Mouse (Mus musculus): Measurements from ENCODE around the gene Stk33. TPM values are rescaled to one million over a fixed set of nuclear protein-coding genes. Genes with fewer than 3 reads are reported as not detected.

Stk33 gene
- polyA plus RNA-seq, 1 experiment from 2014 or later, result 5.4 TPM

DNA sequence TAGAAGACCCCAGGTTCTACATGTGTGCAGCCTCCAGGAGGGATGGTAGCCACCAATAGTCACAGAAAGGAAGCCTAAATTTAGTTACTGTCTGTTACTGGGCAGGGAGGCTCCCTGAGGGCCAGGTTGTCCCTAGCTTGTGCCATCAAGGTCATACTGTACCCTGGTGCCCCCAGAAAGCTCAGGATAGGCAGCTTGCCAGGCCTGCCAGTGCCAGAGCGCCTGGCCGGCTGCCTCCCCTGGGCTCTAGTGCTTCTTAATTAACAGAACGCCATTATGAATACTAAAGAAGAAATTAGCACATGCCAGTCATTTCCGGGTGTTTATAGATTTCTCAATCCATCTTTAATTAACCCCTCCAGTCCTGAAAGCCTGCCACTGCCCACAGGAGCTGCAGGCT is 169.8 kb downstream of the Stk33 start:
- Histone ChIP-seq H3K4me1 (ENCODE audit: insufficient read depth, low read depth, low read length) (no peaks in the 10 kb centered on the region), H3K36me3 (ENCODE audit: insufficient read depth, low read length) (no peaks in the 10 kb centered on the region), H3K27ac (ENCODE audit: low read length) (no peak overlapping the region), H3K27me3 (replicated peaks; ENCODE audit: insufficient read depth, low read length) (no peaks in the 10 kb centered on the region), H3K4me2 (replicated peaks; ENCODE audit: low read depth, low read length) (no peak overlapping the region), H3K4me3 (ENCODE audit: low read depth, low read length) (no peak overlapping the region), H3K9me3 (ENCODE audit: low read length) (no peaks in the 10 kb centered on the region), H3K9ac (replicated peaks; ENCODE audit: low read depth) (no peak overlapping the region)
- TF ChIP-seq CTCF (IDR thresholded peaks at IDR 0.05) (no peak), EP300 (IDR thresholded peaks at IDR 0.05) (no peak)
- no peak for ATAC-seq
- no peak for DNase-seq (ENCODE audit: low spot score)
- 63% methylated on average over 4 of the region's 4 CpGs for WGBS

DNA sequence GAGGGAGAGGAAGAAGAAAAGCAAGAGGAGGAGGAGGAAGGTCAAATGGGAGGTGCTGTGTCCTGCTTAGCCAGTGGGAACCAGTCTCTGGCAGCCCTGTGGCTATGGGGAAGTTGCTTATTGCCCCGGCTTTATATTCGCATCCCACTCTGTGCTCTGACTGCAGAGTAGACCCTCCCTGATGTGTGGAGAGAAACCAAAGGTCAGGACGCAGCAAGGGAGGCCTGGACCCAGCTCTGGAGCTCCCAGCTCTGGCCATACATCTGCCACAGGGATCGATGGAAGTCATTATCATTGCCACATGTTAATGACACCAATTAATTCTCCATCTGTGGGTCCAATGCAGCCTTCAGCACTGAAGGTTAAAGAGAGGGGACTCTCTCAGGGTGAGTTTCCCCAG is 171.5 kb downstream of the Stk33 start:
- ATAC-seq (no peak), DNase-seq (ENCODE audit: low spot score) (no peak)
- Histone ChIP-seq H3K4me1 (ENCODE audit: insufficient read depth, low read depth, low read length) (no peaks in the 10 kb centered on the region), H3K4me2 (replicated peaks; ENCODE audit: low read depth, low read length) (no peak overlapping the region), H3K27ac (ENCODE audit: low read length) (no peak overlapping the region), H3K9ac (replicated peaks; ENCODE audit: low read depth) (no peak overlapping the region), H3K36me3 (ENCODE audit: insufficient read depth, low read length) (no peaks in the 10 kb centered on the region), H3K9me3 (ENCODE audit: low read length) (no peaks in the 10 kb centered on the region), H3K4me3 (ENCODE audit: low read depth, low read length) (no peak overlapping the region), H3K27me3 (replicated peaks; ENCODE audit: insufficient read depth, low read length) (no peaks in the 10 kb centered on the region)
- WGBS, result 63% methylated on average over 4 of the region's 4 CpGs
- TF ChIP-seq CTCF (IDR thresholded peaks at IDR 0.05) (no peak), EP300 (IDR thresholded peaks at IDR 0.05) (no peak)

GRCm38 (mm10) chr7:109266181-109266580 is 172.7 kb downstream of the Stk33 start:
- no peak for ATAC-seq
- H3K4me1 ChIP-seq (ENCODE audit: insufficient read depth, low read depth, low read length), result no peaks in the 10 kb centered on the region
- no peak overlapping the region for H3K4me3 ChIP-seq (ENCODE audit: low read depth, low read length)
- DNase-seq (ENCODE audit: low spot score), result no peak
- TF ChIP-seq EP300 (IDR thresholded peaks at IDR 0.05), result no peak
- no peak for TF ChIP-seq CTCF (IDR thresholded peaks at IDR 0.05)
- H3K27me3 ChIP-seq (replicated peaks; ENCODE audit: insufficient read depth, low read length), result no peaks in the 10 kb centered on the region
- no peaks in the 10 kb centered on the region for H3K36me3 ChIP-seq (ENCODE audit: insufficient read depth, low read length)
- H3K9ac ChIP-seq (replicated peaks; ENCODE audit: low read depth), result no peak overlapping the region
- WGBS, result 45% methylated on average over 1 of the region's 1 CpGs
- no peaks in the 10 kb centered on the region for H3K9me3 ChIP-seq (ENCODE audit: low read length)
- H3K27ac ChIP-seq (ENCODE audit: low read length), result no peak overlapping the region
- H3K4me2 ChIP-seq (replicated peaks; ENCODE audit: low read depth, low read length), result no peak overlapping the region

DNA sequence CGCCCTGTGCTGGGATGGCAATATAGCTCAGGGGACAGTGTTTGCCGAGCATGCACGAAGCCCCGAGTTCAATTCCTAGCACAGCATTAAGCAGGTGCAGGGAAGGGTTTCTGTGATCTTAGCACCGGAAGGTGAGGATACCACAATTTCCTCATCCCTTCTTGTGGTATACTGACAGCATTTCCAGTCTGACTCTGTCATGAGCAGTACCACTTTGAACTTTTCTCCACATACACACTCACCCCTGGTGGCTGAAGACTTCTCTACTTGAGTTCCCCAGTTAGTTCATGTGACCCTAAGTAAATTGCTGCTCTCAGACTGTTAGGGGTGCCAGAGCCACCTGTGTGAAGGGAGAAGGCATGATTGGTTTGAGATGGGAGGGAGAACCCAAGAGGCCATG is 173.3 kb downstream of the Stk33 start:
- 83% methylated on average over 5 of the region's 5 CpGs for WGBS
- no peaks in the 10 kb centered on the region for H3K4me1 ChIP-seq (ENCODE audit: insufficient read depth, low read depth, low read length)
- no peaks in the 10 kb centered on the region for H3K27me3 ChIP-seq (replicated peaks; ENCODE audit: insufficient read depth, low read length)
- DNase-seq (ENCODE audit: low spot score) (no peak), ATAC-seq (no peak)
- H3K36me3 ChIP-seq (ENCODE audit: insufficient read depth, low read length), result no peaks in the 10 kb centered on the region
- H3K27ac ChIP-seq (ENCODE audit: low read length), result no peak overlapping the region
- no peaks in the 10 kb centered on the region for H3K9me3 ChIP-seq (ENCODE audit: low read length)
- no peak overlapping the region for H3K4me2 ChIP-seq (replicated peaks; ENCODE audit: low read depth, low read length)
- H3K9ac ChIP-seq (replicated peaks; ENCODE audit: low read depth), result no peak overlapping the region
- H3K4me3 ChIP-seq (ENCODE audit: low read depth, low read length), result no peak overlapping the region
- TF ChIP-seq EP300 (IDR thresholded peaks at IDR 0.05) (no peak), CTCF (IDR thresholded peaks at IDR 0.05) (no peak)

GRCm38 (mm10) chr7:109255506-109256352 is 183.2 kb downstream of the Stk33 start:
- TF ChIP-seq EP300 (IDR thresholded peaks at IDR 0.05) (no peak), CTCF (IDR thresholded peaks at IDR 0.05) (peak; percentile 66)
- no peaks in the 10 kb centered on the region for H3K4me1 ChIP-seq (ENCODE audit: insufficient read depth, low read depth, low read length)
- ATAC-seq, result 0 out of 2 replicates have a peak, but pooled peaks have one; percentile 41
- no peak overlapping the region for H3K27ac ChIP-seq (ENCODE audit: low read length)
- no peaks in the 10 kb centered on the region for H3K9me3 ChIP-seq (ENCODE audit: low read length)
- H3K9ac ChIP-seq (replicated peaks; ENCODE audit: low read depth), result no peak overlapping the region
- 24% methylated on average over 28 of the region's 28 CpGs for WGBS
- peak; percentile 45 for DNase-seq (ENCODE audit: low spot score)
- peak overlapping the region; percentile 30; the same call in 1 of the 2 replicates for H3K4me2 ChIP-seq (replicated peaks; ENCODE audit: low read depth, low read length)
- no peak overlapping the region for H3K4me3 ChIP-seq (ENCODE audit: low read depth, low read length)
- no peaks in the 10 kb centered on the region for H3K36me3 ChIP-seq (ENCODE audit: insufficient read depth, low read length)
- H3K27me3 ChIP-seq (replicated peaks; ENCODE audit: insufficient read depth, low read length), result no peaks in the 10 kb centered on the region

- no peak for DNase-seq (ENCODE audit: low spot score)
- no peak overlapping the region for H3K9ac ChIP-seq (replicated peaks; ENCODE audit: low read depth)
- no peaks in the 10 kb centered on the region for H3K9me3 ChIP-seq (ENCODE audit: low read length)
- 88% methylated on average over 3 of the region's 3 CpGs for WGBS
- no peak overlapping the region for H3K4me3 ChIP-seq (ENCODE audit: low read depth, low read length)
- H3K27me3 ChIP-seq (replicated peaks; ENCODE audit: insufficient read depth, low read length), result no peaks in the 10 kb centered on the region
- no peak for ATAC-seq
- no peak for TF ChIP-seq EP300 (IDR thresholded peaks at IDR 0.05)
- no peak for TF ChIP-seq CTCF (IDR thresholded peaks at IDR 0.05)
- H3K36me3 ChIP-seq (ENCODE audit: insufficient read depth, low read length), result no peaks in the 10 kb centered on the region
- H3K27ac ChIP-seq (ENCODE audit: low read length), result no peak overlapping the region
- H3K4me1 ChIP-seq (ENCODE audit: insufficient read depth, low read depth, low read length), result no peaks in the 10 kb centered on the region
- H3K4me2 ChIP-seq (replicated peaks; ENCODE audit: low read depth, low read length), result no peak overlapping the region
Observed at GRCm38 (mm10) chr7:109251418-109251817, 187.5 kb downstream of the Stk33 start.

All from lung, postnatal 0 days (tissue).